Mouse (Mus musculus) mouse embryonic stem cell (cell line): ENCODE results near the gene Rere.
"Not testable (repeated sequence)": the region's sequence is repeated elsewhere in the genome, so short reads cannot be mapped to it uniquely, and the experiment has no call there.

ENCODE experiments used
- in situ Hi-C, 2 experiments: fragments of 300-500 bp; cut with MboI; formaldehyde crosslinking; loops; 1 replicate in 1 of 2; 3 replicates in 1 of 2; pipeline ENCODE4 v1.14.3; 2019 to 2020; ENCODE audit warnings: low sequenced_read_pairs in 2 of 2, low pct_unique_long_range_greater_than_20kb in 1 of 2, mixed read lengths in 1 of 2; ENCODE audit not compliant: unreplicated experiment in 1 of 2

Rere gene

DNA sequence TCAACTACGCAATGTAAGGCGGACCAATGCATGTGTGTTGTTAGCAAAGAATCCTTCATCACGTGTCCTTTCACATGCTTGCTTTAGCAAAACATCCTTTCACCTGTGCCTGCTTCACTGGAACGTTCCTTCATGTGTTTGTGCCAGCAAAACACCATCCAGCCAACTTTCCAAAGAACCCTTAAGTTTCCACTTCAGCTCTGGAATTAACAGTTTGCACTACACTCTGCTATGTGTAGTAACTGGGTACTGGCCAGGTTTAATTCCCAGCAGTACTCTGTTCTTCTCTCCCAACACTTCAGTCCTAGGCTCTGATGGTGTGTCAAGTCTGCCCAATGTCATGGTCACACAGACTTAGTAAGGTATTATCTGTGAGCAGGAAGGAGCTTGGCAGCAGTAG is 264.9 kb downstream of the Rere start:
- in situ Hi-C loops: not testable (repeated sequence)

- in situ Hi-C loops: no loop called here
Observed at GRCm38 (mm10) chr4:150549393-150549792, 267.9 kb downstream of the Rere start.

DNA sequence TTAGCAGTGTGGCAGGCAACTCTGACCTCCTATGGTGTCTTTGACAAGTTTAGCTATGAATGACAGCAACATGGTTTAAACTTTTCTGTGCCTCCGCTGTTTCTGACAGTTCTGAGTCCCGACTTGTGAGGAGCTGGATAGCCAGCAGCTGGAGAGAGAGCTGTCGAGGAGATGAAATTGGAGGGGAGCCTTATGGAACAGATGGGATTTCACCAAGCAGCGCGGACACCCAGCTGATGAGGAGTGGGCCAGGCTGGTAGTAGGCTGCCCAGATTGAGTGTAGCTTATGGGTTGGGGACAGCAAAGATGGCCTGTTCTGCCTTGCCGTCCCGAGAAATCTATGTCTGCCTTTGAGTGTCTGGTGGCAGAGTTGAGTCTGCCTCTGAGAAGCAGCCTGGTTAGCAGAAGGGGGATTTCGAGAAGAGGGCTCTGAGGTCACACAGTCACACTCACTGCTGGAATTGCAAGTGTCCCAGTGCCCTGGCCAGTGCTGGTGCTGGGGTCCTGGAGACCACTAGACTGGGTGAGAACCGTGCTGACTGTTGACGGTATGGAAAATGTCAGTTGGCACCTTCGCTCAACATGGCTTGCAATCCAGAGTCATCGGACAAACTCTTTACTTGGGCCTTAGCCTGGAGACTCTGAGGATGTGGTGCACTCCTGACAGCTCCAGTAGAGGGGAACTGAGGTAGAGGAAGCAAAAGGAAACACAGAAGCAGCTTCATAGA is 268.7 kb downstream of the Rere start:
- in situ Hi-C loops: no loop called here

DNA sequence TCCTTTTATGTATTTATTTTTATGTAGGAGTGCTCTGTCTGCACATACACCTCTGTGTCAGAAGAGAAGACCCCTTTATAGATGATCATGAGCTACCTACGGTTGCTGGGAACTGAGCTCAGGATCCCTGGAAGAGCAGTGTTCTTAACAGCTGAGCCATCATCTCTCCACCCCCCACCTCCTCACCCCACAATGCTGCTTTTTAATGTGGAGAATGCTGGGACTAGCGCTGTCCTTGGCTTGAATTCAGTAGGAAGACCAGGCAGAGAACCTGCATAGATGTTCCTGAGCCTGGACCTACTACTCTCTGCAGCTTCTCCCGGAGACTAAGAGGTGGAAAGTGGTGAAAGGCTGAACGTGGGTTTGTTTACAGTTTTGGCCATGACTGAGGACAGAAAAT is 269.9 kb downstream of the Rere start:
- in situ Hi-C loops: no loop called here

DNA sequence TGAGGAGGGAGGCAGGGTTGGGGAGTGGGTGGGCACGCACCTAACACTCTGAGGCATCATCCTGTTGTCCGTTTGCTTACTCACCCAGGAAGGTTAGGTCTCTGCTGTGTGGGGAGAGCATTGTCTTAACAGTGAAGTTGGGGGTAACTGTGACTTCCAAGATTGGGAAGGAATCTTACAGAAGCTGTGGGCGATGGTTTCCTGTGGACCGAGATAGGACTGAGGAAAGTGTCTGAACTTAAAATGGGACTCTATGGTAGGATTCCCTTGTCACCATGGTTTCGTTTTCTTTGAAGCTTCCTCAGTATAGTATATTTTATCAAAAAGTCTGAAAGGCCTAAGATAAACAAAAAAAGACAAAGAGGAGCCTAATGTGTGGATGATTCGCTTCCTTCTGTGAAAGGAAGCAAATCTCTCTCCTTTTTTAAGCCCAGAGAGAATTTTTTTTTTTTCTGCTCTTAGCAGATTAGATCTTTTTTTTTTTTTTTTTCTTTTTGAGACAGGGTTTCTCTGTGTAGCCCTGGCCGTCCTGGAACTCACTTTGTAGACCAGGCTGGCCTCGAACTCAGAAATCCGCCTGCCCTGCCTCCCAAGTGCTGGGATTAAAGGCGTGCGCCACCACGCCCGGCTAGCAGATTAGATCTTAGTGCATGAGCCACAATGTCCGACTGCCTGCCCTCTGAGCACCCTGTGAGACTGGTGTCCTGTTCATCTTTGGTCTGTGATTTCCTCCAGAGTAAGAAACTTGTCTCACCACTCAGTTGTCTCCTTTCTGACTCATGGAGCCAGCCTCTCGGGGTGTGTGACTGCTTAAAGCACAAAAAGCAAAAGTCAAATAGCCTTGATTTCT is 271.5 kb downstream of the Rere start:
- in situ Hi-C loops: no loop called here

- in situ Hi-C loops: no loop called here
Observed at GRCm38 (mm10) chr4:150555783-150556182, 274.3 kb downstream of the Rere start.

DNA sequence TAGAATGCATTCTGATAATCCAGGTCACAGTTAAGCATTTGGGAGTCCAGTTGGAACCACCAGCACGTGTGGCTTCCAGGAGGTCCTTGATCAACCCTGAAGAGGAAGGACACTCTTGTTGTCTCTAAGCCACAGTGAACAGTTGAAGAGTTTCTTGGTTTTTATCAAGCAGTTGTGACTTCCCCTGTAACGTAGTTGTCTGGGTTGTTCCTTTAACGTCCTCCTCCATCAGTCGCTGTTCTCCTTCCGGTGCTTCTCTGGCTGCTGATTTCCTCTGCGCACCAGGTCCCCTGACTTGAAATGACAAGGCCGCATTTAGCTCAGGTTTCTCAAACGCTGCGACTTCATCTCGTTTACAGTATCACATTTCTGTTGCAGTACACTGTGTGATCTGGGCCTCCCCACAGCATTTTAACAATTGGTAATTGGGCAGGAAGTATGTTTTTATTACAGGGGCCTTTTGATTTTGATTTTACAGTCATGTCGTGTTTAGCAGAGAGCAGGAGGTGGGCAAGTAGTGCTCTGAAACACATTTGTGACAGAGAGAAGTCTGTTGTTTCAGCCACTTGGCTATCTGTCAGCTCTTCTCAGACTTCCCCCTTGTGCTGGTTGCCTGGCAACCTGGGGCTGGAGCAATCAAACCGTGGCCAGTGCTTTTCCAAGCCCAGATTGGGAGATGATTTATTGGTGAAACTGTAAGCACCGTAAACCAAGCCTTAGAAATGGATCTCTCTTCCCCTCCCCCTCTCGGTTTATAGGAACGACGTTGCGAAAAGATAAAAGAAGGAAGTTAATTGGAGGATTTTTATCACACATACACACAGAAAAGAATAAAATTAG is 275.2 kb downstream of the Rere start:
- in situ Hi-C loops: no loop called here

- in situ Hi-C loops: not testable (repeated sequence)
Observed at GRCm38 (mm10) chr4:150557289-150557688, 275.8 kb downstream of the Rere start.

- in situ Hi-C loops: no loop called here
Observed at GRCm38 (mm10) chr4:150557976-150558375, 276.5 kb downstream of the Rere start.

DNA sequence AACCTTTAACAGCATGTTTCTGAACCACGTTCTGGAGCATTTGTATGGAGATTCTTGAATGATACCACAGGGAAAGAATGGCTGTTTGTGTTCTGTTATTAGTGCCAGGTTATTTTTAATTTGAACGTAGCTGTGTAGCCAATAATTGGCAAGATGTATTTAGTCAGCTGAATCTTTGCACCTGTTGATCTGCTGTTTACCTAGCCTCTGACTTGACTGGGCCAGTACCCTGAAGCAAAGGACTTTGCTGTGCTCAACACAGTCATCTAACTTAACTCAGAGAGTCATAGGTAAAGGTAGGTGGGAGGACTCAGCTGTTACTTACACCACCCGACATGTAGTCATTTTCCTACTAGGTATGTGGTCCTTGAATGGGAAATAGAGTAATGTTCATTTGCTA is 278.1 kb downstream of the Rere start:
- in situ Hi-C loops: no loop called here

- in situ Hi-C loops: no loop called here
Observed at GRCm38 (mm10) chr4:150563281-150563680, 281.8 kb downstream of the Rere start.

GRCm38 (mm10) chr4:150566193-150566592 is 284.7 kb downstream of the Rere start:
- in situ Hi-C loops: no loop called here

- in situ Hi-C loops: no loop called here
Observed at GRCm38 (mm10) chr4:150568318-150569134, 287.1 kb downstream of the Rere start.

DNA sequence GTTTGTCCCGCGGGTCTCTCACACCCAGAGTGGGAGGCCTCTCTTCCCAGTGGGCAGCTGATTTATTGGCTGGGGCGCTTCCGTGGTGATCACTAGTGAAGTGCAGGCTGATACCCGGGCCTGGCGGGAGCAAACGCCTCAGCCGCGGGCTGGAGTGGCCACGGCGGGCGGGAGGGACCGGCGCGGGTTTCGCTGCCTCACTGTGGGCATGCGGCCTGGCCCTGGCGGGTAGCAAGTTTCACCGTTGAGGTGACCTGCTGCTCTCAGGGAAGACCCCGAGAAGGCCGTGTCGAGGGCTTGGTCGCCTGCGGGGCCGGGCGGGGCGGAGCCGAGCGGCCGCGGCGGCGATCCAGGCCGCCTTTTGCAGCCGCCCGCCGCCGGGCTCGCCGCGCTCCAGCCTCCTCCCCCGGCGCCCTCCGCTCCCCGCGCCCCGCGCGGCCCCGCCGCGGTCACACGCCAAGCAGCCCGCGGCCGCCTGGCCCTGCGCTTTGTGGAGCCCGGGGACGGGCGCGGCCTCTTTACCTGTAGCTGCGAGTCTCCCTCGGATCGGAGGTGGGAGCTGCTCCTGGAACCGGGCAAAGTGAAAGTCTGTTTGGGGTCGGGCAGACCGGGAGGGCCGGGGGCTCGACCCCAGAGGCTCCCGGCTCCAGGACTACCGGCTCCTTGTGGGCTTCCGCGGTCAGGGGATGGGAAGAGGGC is 287.8 kb downstream of the Rere start:
- in situ Hi-C loops: no loop called here

- in situ Hi-C loops: no loop called here
Observed at GRCm38 (mm10) chr4:150569834-150570571, 288.6 kb downstream of the Rere start.

GRCm38 (mm10) chr4:150570793-150571192 is 289.3 kb downstream of the Rere start:
- in situ Hi-C loops: no loop called here

- in situ Hi-C loops: no loop called here
Observed at GRCm38 (mm10) chr4:150572104-150572691, 290.8 kb downstream of the Rere start.
